Mouse (Mus musculus): ENCODE data around the gene Ppdpf. TPM values are rescaled to one million over a fixed set of nuclear protein-coding genes. Genes with fewer than 3 reads are reported as not detected.

The Ppdpf gene
- 100 to 1,000 TPM; 177 to 221 TPM for total RNA-seq (2023)

GRCm38 (mm10) chr2:181187121-181188000, at the start of gene Ppdpf:
TSS of gene Ppdpf (plus strand) at chr2:181187247.

GRCm38 (mm10) chr2:181156248-181157121, 30.6 kb upstream of the Ppdpf start, which contains the start of gene Eef1a2:
TSS of gene Eef1a2 (minus strand) at chr2:181157014.

GRCm38 (mm10) chr2:181202422-181202821, 15.4 kb downstream of the Ppdpf start, which contains the start of gene Ptk6:
TSS of gene Ptk6 (minus strand) at chr2:181202789.

GRCm38 (mm10) chr2:181213021-181213445, 26.0 kb downstream of the Ppdpf start, which contains the start of gene Srms:
TSS of gene Srms (minus strand) at chr2:181213185.

GRCm38 (mm10) chr2:181219538-181220216, 32.6 kb downstream of the Ppdpf start, which contains the start of gene Fndc11:
TSS of gene Fndc11 (plus strand) at chr2:181220013.

Other genes starting within 250 kb of the Ppdpf start
- gene Nkain4, start 232.5 kb upstream of the Ppdpf start, total RNA-seq (2023) = not detected
- gene Arfgap1, start 220.0 kb upstream of the Ppdpf start, total RNA-seq (2023) = 10 to 100 TPM; 75.3 to 81.5 TPM
- 1 to 10 TPM; 1.0 to 1.4 TPM for gene Col20a1, start 200.7 kb upstream of the Ppdpf start, total RNA-seq (2023)
- gene Chrna4, start 143.7 kb upstream of the Ppdpf start, total RNA-seq (2023) = not detected
- not detected for gene Kcnq2, start 51.9 kb upstream of the Ppdpf start, total RNA-seq (2023)
- not detected for gene Eef1a2, start 30.2 kb upstream of the Ppdpf start, total RNA-seq (2023)
- gene Ptk6, start 15.5 kb downstream of the Ppdpf start, total RNA-seq (2023) = under 1 TPM; 0.44 to 0.52 TPM
- 1 to 10 TPM; 3.5 to 5.3 TPM for gene Srms, start 25.9 kb downstream of the Ppdpf start, total RNA-seq (2023)
- gene Fndc11, start 32.8 kb downstream of the Ppdpf start, total RNA-seq (2023) = under 1 TPM; 0.65 to 0.78 TPM
- gene Helz2, start 54.8 kb downstream of the Ppdpf start, total RNA-seq (2023) = 100 to 1,000 TPM; 341 to 430 TPM
- 10 to 100 TPM; 52.0 to 60.7 TPM for gene Gmeb2, start 100.8 kb downstream of the Ppdpf start, total RNA-seq (2023)
- gene Stmn3, start 127.3 kb downstream of the Ppdpf start, total RNA-seq (2023) = not detected
- 100 to 1,000 TPM; 109 to 136 TPM for gene Rtel1, start 132.5 kb downstream of the Ppdpf start, total RNA-seq (2023)
- gene Zgpat, start 177.7 kb downstream of the Ppdpf start, total RNA-seq (2023) = 10 to 100 TPM; 83.0 to 85.7 TPM
- 100 to 1,000 TPM in 1 of 2 experiments, 10 to 100 TPM in 1; 92.9 to 100 TPM for gene Arfrp1, start 178.2 kb downstream of the Ppdpf start, total RNA-seq (2023)
- 10 to 100 TPM; 62.3 to 74.9 TPM for gene Lime1, start 192.8 kb downstream of the Ppdpf start, total RNA-seq (2023)